Mouse (Mus musculus) activated CD4-positive, CD25-positive, alpha-beta regulatory T cell, adult 4 months (primary cell): ENCODE results near the gene Idh2. TPM values are rescaled to one million over a fixed set of nuclear protein-coding genes. Genes with fewer than 3 reads are reported as not detected.

Source experiments
- ATAC-seq: one replicate; pipeline ENCODE4 v1.8.0; 2017
- polyA plus RNA-seq, 2 experiments: library from polyadenylated mRNA; unstranded; fragments of 100-300 nt; shearing (Covaris generic); gene quantifications; one replicate each; pipeline ENCODE4 v1.2.1; 2017

Gene Idh2
- polyA plus RNA-seq, 2 experiments from 2014 or later = 24.8 to 31.7 TPM

- ATAC-seq = no peak
Observed at GRCm38 (mm10) chr7:80121083-80121482, 5.9 kb upstream of the Idh2 start.

DNA sequence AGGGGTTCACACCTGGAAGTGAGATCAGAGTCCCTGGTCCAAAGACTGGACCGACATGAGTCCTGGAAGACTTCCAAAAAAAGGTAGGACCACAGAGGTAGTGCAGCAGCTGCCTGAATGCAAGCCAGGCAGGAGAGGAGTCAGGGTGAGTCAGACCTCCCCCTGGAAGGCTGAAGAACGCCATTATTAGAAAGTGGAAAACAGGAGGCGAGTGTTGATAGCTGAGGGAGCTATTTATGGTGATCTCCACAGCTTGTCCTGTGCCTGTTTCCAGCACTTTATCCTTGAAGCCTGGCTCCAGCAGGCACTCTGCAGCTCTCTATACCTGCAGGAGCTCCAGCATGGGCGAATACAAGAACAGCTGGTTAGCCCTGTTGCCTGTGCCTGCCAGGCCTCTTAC lies 4.0 kb upstream of the Idh2 start:
- no peak for ATAC-seq

DNA sequence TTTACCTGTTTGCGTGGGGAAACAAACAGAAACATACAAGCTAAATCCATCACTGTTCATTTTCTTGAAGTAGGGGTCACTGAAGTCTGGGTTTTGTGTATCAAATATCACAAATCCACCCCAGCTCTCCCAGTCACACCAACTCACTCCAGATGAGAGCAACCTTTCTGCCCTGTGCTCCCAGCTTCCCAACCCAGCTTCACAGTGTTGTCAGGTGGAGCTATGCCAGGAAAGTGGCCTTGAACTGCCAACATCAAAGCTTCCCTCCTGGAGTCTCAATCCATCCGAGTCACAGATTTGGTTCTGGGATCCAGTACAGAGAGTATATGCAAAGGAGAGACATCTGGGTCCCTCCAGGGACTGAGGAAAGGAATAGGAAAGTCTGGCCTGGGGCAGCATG lies 966 bp upstream of the Idh2 start:
- ATAC-seq = no peak

DNA sequence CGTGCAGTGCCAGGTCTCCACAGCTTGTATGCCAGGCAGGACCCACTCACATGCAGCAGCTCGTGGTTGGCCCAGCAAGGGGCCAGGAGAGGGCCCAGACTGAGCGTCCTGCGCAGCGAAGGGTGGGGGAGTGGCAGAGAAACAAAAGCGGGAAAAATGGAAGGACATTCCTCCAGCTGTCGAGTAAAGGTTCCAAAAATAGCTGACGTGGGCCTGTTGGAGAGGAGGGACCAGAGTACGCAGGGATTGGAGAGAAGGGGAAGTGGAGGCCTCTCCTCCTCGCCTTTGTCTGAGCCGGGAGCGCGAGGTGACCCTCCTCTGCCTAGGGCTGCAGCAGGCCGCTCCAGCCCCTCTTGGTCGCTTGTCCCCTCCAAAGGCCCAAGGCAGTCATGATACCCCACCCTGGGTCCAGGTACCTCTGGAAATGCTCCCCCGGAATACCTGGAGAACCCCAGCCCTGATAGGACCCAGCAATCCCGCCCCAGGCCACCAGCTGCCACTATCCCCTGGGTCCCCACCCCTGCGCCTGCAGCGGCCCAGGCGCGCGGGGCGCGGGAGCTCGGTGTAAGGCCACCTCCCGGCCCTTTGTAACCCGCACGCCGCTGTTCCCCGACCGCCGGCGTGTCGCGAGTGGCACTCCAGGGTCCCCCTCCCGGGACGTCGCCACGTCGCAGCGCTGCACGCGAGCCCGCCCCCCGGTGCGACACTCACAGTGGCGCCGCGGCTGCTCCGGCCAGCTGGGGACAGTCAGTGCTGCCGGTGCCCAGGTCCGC lies 555 bp downstream of the Idh2 start:
- ATAC-seq = peak; percentile 70

- ATAC-seq = no peak
Observed at GRCm38 (mm10) chr7:80113989-80114388, 1.2 kb downstream of the Idh2 start.

GRCm38 (mm10) chr7:80111066-80112045 lies 3.8 kb downstream of the Idh2 start:
- no peak for ATAC-seq

DNA sequence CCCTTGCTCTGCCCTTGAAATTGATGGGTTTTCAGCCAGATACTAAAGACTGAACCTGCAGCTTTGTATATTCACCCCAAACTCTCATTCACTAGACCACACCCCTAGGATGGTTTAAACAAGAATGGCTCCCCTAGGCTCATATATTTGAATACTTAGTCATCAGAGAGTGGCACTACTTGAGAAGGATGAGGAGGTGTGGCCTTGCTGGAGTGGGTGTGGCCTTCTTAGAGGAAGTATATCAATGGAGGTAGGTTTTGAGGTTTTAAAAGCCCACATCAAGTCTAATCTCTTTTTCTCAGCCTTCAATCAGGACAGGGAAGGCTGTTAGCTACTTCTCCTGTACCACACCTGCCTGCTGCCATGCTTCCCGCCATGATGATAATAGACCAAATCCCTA lies 8.8 kb downstream of the Idh2 start:
- ATAC-seq = no peak

- ATAC-seq = no peak
Observed at GRCm38 (mm10) chr7:80105637-80106390, 9.4 kb downstream of the Idh2 start.

- no peak for ATAC-seq
Observed at GRCm38 (mm10) chr7:80103335-80103734, 11.9 kb downstream of the Idh2 start.

DNA sequence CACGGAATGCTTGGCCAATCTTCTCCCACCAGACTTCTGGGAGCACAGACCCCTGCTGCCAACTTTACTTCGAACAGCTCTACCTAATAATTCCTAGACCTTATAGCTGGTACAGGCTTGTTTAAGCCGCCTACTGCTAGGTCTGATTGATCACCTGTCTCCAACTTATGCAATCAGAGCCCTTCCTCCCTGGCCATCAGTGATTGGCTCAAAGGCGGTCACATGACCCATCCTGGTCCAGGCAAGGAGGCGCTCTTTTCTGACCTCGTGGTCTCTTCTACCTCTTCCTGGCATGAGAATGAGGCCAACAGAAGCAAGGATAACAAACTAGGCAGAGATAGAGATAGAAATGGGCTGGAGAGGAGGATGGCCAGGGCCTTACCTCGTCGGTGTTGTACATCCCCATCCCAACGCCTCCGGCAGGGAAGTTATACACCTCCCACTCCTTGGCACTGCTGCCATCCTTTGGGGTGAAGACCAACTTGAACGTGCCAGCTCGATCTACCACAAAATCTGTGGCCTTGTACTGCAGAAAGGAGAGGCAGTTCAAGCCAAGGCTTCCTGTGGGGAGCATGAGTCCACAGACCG lies 16.7 kb downstream of the Idh2 start:
- no peak for ATAC-seq

DNA sequence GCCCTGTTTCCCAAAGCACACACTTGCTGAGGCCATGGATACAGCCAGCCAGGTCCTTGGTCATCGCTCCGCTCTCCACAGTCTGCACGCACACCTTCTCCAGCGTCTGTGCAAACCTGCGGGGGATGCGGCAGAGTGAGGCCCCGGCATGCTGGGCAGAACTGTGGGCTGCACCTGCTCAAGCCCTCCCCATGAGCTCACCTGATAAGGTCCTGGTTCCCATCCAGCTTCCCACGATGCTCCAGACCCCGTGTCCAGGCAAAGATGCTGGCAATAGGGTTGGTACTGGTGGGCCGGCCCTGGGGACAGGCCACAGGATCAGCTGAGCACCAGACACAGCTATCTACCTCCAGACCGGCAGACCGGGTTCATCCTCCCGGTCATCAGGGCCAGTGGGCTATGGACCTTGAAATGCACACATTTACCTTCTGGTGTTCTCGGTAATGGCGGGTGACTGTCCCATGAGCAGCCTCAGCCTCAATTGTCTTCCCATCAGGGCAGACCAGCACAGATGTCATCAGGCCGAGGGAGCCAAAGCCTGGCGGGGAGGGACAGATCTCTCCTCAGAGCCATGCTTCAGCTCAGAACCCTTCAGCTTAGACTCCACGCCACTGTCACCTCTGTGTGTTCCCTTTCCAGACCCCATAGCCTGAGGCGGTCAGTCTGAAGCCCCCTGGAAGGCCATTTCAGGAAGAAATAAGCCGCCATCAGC lies 19.4 kb downstream of the Idh2 start:
- ATAC-seq = no peak

- no peak for ATAC-seq
Observed at GRCm38 (mm10) chr7:80094481-80094880, 20.7 kb downstream of the Idh2 start.

GRCm38 (mm10) chr7:80092351-80093046 lies 22.7 kb downstream of the Idh2 start:
- ATAC-seq = no peak

DNA sequence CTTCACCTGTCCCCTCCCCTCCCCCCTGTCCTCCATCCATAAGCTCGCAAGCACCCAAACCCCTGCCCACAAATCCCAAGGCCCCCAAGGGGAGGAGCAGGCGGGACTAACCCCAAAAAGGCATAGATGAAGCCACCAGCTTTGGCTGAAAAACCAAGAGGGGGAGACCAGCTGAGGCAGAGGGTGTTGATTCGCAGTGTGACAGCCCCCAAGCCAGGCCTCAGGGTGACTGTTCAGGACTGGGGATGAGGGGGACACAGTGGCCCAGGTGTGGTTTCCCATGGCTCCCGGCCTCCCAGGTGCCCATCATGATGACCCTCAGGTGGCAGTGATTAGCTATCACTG lies 23.4 kb downstream of the Idh2 start:
- peak; percentile 5 for ATAC-seq

DNA sequence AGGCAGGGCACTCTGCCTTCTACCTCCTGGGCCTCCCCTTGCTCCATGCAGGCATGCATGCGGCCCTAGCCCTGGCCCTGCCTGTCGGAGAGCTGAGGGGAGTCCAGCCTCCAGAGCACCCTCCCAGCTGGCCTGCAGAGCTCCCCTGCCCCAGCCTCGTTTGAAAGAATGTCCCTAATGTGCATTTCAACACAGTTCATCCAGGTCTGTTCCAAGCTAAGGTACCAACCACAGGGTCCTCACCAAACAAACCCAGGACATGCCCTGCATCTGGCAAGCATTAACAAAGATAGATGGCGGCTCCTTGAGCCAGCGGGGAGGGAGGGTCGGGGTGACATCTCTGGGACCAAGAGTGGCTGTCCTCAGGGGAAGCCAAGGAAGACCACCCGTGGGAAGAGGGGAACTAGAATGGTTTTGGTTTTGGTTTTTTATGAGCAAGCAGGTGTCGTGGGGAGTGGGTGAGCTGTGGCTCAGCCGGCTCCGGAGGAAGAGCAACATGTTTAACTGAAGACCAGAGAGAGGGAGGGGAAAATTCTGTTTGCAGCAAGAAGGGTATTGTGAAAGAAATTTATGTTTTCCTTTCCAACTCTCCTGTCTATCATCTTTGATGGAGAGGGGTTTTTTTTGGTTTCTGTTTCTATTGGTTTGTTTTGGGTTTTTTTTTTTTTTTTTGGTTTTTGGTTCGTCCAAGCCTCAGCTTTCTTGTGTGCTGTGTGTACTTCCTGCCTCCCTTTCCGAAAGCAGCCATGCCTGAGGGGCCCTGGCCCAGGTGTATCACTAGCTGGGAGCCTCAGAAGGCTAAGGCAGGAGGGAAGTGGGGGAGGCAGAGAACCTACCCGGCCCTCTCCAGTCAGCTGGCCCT lies 24.0 kb downstream of the Idh2 start:
- peak; percentile 90 for ATAC-seq

- no peak for ATAC-seq
Observed at GRCm38 (mm10) chr7:80090191-80091003, 24.8 kb downstream of the Idh2 start.

DNA sequence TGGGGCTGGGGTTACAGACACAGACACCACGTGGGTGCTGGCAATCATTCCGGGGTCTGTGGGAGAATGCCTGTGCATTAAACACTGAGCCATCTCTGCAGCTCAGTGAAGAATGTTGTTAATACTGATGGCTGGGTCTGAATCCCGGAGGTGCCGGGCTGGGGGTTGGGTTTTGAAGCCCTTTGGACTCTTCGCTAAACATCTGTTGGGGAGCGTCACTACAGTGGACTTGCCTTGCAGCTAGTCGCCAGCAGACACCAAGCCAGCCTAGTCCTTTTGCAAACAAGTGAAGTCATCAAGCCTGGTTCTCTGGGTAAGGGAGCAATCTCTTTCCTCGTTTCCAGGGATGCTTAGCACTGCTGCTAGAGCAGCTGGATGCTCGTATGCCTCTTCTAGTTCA lies 27.0 kb downstream of the Idh2 start:
- no peak for ATAC-seq

- no peak for ATAC-seq
Observed at GRCm38 (mm10) chr7:80085970-80086715, 29.0 kb downstream of the Idh2 start.

- ATAC-seq = peak; percentile 46
Observed at GRCm38 (mm10) chr7:80084484-80084931, 30.7 kb downstream of the Idh2 start.
